Mouse (Mus musculus) C2C12 (cell line): ENCODE measurements around the gene Greb1. TPM values are rescaled to one million over a fixed set of nuclear protein-coding genes. Genes with fewer than 3 reads are reported as not detected.
A peak's percentile ranks its signal among the peaks of the same experiment; 100 is the strongest.

Experiments used
- H3K27me3 ChIP-seq: one replicate; pipeline ENCODE4 v1.6.1; 2011; ENCODE audit not compliant: control insufficient read depth, insufficient read depth, insufficient read length
- H3K36me3 ChIP-seq: one replicate; pipeline ENCODE4 v1.6.1; 2011; ENCODE audit not compliant: control insufficient read depth, insufficient read depth
- H3K4me3 ChIP-seq: one replicate; pipeline ENCODE4 v1.5.1; 2011; ENCODE audit warnings: mild to moderate bottlenecking, control low read depth; ENCODE audit not compliant: poor library complexity, insufficient read depth, severe bottlenecking
- H3K79me2 ChIP-seq: one replicate; pipeline ENCODE4 v1.6.1; 2011; ENCODE audit not compliant: control insufficient read depth, insufficient read depth
- H3K79me3 ChIP-seq: one replicate; pipeline ENCODE4 v1.6.1; 2011; ENCODE audit warnings: low read depth, control low read depth
- H3ac ChIP-seq: one replicate; pipeline ENCODE3; 2011; ENCODE audit warnings: low read depth; ENCODE audit not compliant: control insufficient read depth, insufficient read length
- CEBPB ChIP-seq: IDR thresholded peaks from one replicate; pipeline ENCODE4 v1.6.1; 2011; ENCODE audit warnings: low read depth, mild to moderate bottlenecking, control low read depth, moderate library complexity
- CTCF ChIP-seq: IDR thresholded peaks from one replicate; pipeline ENCODE4 v1.5.1; 2011; ENCODE audit not compliant: control insufficient read depth, insufficient read depth, insufficient read length
- FOSL1 ChIP-seq: IDR thresholded peaks from one replicate; pipeline ENCODE4 v1.8.0; 2011; ENCODE audit warnings: mild to moderate bottlenecking, low read length; ENCODE audit not compliant: poor library complexity, insufficient read depth, severe bottlenecking
- MAX ChIP-seq: IDR thresholded peaks from one replicate; pipeline ENCODE4 v1.6.1; 2011; ENCODE audit warnings: mild to moderate bottlenecking, control low read depth
- MYOD1 ChIP-seq: IDR thresholded peaks from one replicate; pipeline ENCODE4 v1.6.1; 2011; ENCODE audit warnings: low read depth; ENCODE audit not compliant: control insufficient read depth, insufficient read length
- MYOG ChIP-seq: IDR thresholded peaks from one replicate; pipeline ENCODE4 v1.6.1; 2011; ENCODE audit not compliant: control insufficient read depth, insufficient read length; ENCODE audit errors: extremely low read depth
- USF1 ChIP-seq: IDR thresholded peaks from one replicate; pipeline ENCODE4 v1.6.1; 2011; ENCODE audit warnings: low read depth, mild to moderate bottlenecking, control low read depth, moderate library complexity
- polyA plus RNA-seq: library from polyadenylated mRNA; unstranded; fragments of >200 nt; fragmentation: generic; extraction: Trizol; gene quantifications from one replicate; pipeline ENCODE4 v1.2.1, GENCODE M21; 2012; ENCODE audit warnings: missing spikeins

Greb1 gene
- polyA plus RNA-seq, 1 experiment: 0.04 TPM

DNA sequence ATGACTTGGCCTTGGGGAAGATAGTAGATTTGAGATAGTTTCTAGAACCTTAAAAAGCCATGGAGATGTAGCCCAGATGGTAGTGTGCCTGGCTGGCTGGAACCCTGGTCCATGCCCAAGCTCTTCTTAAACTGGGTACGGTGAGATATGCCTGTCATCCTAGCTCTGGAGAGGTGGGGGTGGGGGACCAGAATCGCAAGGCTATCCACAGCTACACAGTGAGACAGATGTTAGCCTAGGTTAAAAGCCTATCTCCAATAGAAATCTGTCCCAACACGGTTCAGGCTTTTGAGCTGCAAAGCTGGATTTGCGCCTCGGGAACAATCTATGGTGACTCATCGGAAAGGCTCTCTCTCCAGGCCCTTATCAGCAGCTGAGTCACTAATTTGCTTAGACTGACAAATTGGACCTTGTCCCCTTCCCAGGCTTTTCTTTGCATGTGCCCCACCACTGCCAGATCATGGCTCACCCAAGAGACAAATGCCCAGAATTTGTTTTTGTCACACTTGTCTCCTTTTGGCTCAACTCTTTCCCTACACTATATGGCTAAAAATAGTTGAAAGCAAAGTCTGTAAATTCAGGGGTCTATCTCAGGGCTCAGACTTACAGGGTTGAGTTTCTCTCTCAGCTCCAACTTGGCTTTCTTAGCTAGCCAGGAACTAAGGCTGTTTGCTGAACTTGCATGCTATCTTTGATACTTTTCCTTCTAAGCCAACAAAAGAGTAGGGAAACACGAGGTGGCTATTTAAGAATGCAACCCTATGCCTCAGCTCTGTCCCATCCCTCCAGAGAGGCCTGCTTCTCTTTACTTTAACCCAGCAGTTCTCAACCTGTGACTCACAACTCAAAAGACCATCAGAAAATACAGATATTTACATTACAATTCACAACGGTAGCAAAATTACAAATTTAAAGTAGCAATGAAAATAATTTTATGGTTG lies 40.4 kb upstream of the Greb1 start:
- Histone ChIP-seq H3K27me3 (no peaks in the 10 kb centered on the region), H3K79me3 (no peaks in the 10 kb centered on the region), H3K79me2 (no peaks in the 10 kb centered on the region), H3K36me3 (no peaks in the 10 kb centered on the region), H3K4me3 (no peak overlapping the region), H3ac (no peak overlapping the region)
- no peak for TF ChIP-seq CEBPB
- TF ChIP-seq MYOD1: peak; percentile 52
- no peak for TF ChIP-seq MYOG
- no peak for TF ChIP-seq CTCF
- TF ChIP-seq MAX: no peak
- peak; percentile 85 for TF ChIP-seq FOSL1
- no peak for TF ChIP-seq USF1

DNA sequence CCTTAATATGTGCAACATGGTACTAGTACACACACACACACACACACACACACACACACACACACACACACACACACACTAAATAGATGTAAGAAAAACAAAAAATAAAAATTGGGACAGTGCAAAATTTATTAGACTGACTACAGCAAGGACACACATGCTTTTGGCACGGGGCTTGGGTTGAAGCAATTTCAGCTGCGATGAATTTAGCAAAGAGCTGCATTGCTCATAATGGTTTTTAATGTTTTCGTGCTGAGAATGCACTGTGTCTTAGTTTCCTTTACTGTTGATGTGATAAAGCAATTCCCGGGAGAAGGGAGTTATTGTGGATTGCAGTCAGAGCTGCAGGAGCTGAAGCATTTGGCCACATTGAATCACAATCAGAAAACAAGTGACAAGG lies 37.1 kb upstream of the Greb1 start:
- no peaks in the 10 kb centered on the region for H3K79me2 ChIP-seq
- no peaks in the 10 kb centered on the region for H3K36me3 ChIP-seq
- no peaks in the 10 kb centered on the region for H3K79me3 ChIP-seq
- TF ChIP-seq CTCF: no peak
- H3K4me3 ChIP-seq: no peak overlapping the region
- no peak overlapping the region for H3ac ChIP-seq
- H3K27me3 ChIP-seq: no peaks in the 10 kb centered on the region

- Histone ChIP-seq H3K79me3 (no peaks in the 10 kb centered on the region), H3ac (no peak overlapping the region), H3K36me3 (no peaks in the 10 kb centered on the region), H3K4me3 (no peak overlapping the region), H3K79me2 (no peaks in the 10 kb centered on the region), H3K27me3 (no peaks in the 10 kb centered on the region)
- peak; percentile 61 for TF ChIP-seq MYOD1
- no peak for TF ChIP-seq FOSL1
- no peak for TF ChIP-seq CTCF
- no peak for TF ChIP-seq MAX
- TF ChIP-seq CEBPB: no peak
These were observed 35.5 kb upstream of the Greb1 start for GRCm38 (mm10) chr12:16836188-16836587.

- Histone ChIP-seq H3K4me3 (no peak overlapping the region), H3K27me3 (no peaks in the 10 kb centered on the region), H3ac (no peak overlapping the region), H3K36me3 (no peaks in the 10 kb centered on the region), H3K79me2 (no peaks in the 10 kb centered on the region), H3K79me3 (no peaks in the 10 kb centered on the region)
- TF ChIP-seq MYOG (no peak), USF1 (no peak), CEBPB (no peak), MYOD1 (no peak), CTCF (no peak), MAX (no peak), FOSL1 (no peak)
These were observed 34.0 kb upstream of the Greb1 start for GRCm38 (mm10) chr12:16834701-16835100.

DNA sequence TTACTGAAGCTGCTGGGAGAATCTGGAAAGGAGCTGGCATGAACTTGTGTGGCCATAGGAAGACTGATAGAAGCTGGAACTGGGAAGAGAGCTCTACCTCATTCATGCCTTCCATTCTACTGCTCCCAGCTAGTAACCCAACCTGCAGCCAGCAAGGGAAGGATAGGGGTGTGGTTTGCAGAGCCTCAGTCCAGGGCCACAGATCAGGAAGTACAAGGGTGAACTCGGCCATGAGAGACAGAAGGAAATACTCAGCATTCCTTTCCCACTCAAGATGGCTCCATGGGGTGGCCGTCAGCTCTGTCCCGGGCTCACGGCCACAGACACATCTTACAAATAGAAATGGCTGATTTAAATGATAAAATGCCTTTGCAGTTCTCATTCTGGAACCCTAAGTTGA lies 30.4 kb upstream of the Greb1 start:
- no peak for TF ChIP-seq CTCF
- no peak for TF ChIP-seq MYOG
- no peak for TF ChIP-seq USF1
- no peak for TF ChIP-seq FOSL1
- no peak for TF ChIP-seq MAX
- TF ChIP-seq MYOD1: no peak
- no peak for TF ChIP-seq CEBPB
- no peaks in the 10 kb centered on the region for H3K27me3 ChIP-seq
- peaks cover 3% of the 10 kb centered on the region for H3K36me3 ChIP-seq
- H3K79me2 ChIP-seq: no peaks in the 10 kb centered on the region
- no peak overlapping the region for H3K4me3 ChIP-seq
- no peak overlapping the region for H3ac ChIP-seq
- no peaks in the 10 kb centered on the region for H3K79me3 ChIP-seq

GRCm38 (mm10) chr12:16829785-16830184 lies 29.1 kb upstream of the Greb1 start:
- H3K79me3 ChIP-seq: no peaks in the 10 kb centered on the region
- H3ac ChIP-seq: no peak overlapping the region

More at GRCm38 (mm10) chr12:16829785-16830184, 29.1 kb upstream of the Greb1 start:
- peaks cover 14% of the 10 kb centered on the region for H3K36me3 ChIP-seq
- TF ChIP-seq MAX (no peak), CEBPB (no peak), USF1 (no peak), MYOG (no peak), MYOD1 (no peak), FOSL1 (no peak), CTCF (no peak)
- H3K27me3 ChIP-seq: no peaks in the 10 kb centered on the region
- no peak overlapping the region for H3K4me3 ChIP-seq
- H3K79me2 ChIP-seq: no peaks in the 10 kb centered on the region
